Mouse (Mus musculus): ENCODE measurements at regions not wholly inside any gene's neighbourhood (a gene's known extent, or its start where the extent isn't known, plus 50 kb on each side); places are given as distances from the start of the nearest gene placed in this dataset.

- no peak overlapping the region for H3K4me2 ChIP-seq
- no peaks in the 10 kb centered on the region for H3K4me1 ChIP-seq
- no peaks in the 10 kb centered on the region for H3K27me3 ChIP-seq (replicated peaks)
- no peak overlapping the region for H3K27ac ChIP-seq
- ATAC-seq (replicated peaks): no peak
- no peak overlapping the region for H3K4me3 ChIP-seq
- H3K9ac ChIP-seq: no peak overlapping the region
- no peaks in the 10 kb centered on the region for H3K9me3 ChIP-seq
- no peaks in the 10 kb centered on the region for H3K36me3 ChIP-seq (replicated peaks)
- 88% methylated on average over 10 of the region's 10 CpGs for WGBS
These were observed 98.3 kb upstream of the Cpm start for GRCm38 (mm10) chr10:117530859-117531602.

DNA sequence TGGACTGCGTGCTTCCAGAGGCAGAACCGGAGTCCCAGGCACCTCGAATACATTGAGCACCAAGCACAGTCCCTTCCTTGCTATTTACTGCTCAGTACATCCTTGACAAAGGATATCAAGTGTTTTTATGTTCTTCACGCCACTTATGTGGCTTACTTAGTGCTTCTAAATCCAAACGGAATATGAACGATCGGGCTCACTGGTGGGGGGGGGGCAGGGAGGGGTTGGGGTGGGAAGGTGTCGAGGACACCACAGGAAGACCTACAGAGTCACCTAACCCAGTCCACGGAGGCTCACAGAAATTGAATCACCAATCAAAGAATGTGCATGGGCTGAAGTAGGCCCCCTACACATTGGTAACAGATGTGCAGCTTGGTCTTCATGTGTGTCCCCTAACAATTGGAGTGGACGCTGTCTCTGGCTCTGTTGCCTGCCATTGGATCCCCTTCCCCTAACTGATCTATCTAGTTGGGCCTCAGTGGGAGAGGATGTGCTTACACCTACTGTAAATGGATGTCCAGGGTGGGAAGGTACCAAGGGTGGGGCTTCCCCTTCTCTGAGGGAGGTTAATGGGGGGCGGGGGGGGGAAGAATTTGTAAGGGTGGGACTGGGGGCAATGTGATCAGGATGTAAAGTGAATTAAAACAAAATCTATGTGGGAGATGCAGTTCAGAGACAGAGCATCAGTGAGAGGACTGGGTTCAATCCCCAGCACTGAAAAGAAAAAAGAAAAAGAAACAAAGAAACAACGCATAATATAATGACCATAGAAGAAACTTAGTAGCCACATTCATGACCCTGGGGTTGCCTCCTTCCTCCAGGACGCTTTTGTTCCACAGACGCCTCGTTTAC lies 99.1 kb upstream of the Cpm start:
- no peaks in the 10 kb centered on the region for H3K4me1 ChIP-seq
- H3K27me3 ChIP-seq (replicated peaks): no peaks in the 10 kb centered on the region
- H3K4me3 ChIP-seq: no peak overlapping the region
- no peak for ATAC-seq (replicated peaks)
- 81% methylated on average over 15 of the region's 15 CpGs for WGBS
- H3K36me3 ChIP-seq (replicated peaks): no peaks in the 10 kb centered on the region
- H3K9ac ChIP-seq: no peak overlapping the region
- H3K27ac ChIP-seq: no peak overlapping the region
- no peak overlapping the region for H3K4me2 ChIP-seq
- no peaks in the 10 kb centered on the region for H3K9me3 ChIP-seq

GRCm38 (mm10) chr10:117529269-117530006 lies 99.9 kb upstream of the Cpm start:
- Histone ChIP-seq H3K9ac (no peak overlapping the region), H3K27ac (no peak overlapping the region), H3K4me1 (no peaks in the 10 kb centered on the region), H3K4me3 (no peak overlapping the region), H3K36me3 (replicated peaks) (no peaks in the 10 kb centered on the region), H3K27me3 (replicated peaks) (no peaks in the 10 kb centered on the region), H3K4me2 (no peak overlapping the region), H3K9me3 (no peaks in the 10 kb centered on the region)
- ATAC-seq (replicated peaks): no peak
- WGBS: 82% methylated on average over 7 of the region's 7 CpGs

DNA sequence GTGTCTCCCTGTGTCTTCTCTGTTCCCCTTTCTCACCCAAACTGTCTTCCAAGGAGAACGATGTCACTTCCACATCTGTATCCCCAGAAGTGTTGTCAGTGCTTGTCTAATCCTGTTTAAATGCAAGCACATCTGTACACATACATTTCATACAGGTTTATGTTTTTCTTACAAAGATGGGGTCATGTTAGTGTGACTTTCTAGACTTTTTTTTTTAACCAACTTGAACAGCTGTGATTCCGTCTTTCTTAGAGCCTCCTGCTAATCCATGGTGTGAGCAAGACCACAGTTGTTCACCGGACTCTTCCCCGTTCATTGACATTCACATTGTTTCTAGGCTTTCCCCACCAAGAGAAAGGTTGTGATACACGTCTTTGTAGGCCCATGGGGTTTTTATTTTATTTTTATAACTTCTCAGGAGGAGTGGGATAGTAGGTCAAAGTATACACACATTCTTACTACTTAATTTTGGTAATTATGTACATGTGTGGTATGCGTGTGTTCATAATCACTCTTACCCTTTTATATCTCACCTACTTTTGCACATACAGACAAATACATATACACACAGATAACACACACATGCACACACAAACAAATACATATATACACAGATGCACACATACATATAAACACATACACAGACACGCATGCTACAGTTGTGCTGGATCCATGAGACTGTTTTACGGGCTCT lies 100.6 kb upstream of the Cpm start:
- Histone ChIP-seq H3K4me3 (no peak overlapping the region), H3K4me2 (no peak overlapping the region), H3K9ac (no peak overlapping the region), H3K36me3 (replicated peaks) (no peaks in the 10 kb centered on the region), H3K9me3 (no peaks in the 10 kb centered on the region), H3K4me1 (no peaks in the 10 kb centered on the region), H3K27ac (no peak overlapping the region), H3K27me3 (replicated peaks) (no peaks in the 10 kb centered on the region)
- 84% methylated on average over 8 of the region's 8 CpGs for WGBS
- no peak for ATAC-seq (replicated peaks)

DNA sequence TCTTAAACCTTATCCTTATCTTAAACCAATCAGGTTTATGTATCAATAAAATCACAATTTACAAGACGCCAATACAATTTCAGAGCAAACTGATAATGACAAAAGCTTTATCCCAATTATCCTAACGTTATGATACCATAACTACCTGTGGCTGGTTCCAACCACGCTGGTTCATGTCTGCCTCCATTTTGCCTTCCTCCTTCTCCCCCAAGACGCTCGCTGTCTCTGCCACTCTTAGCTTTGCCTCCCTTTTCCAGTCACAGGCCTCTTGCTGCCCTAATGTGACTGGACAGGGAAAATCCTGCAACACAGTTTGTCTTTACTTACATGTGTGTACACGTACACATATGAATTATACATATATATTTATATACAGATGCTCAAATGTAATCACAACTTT lies 101.3 kb upstream of the Cpm start:
- Histone ChIP-seq H3K27me3 (replicated peaks) (no peaks in the 10 kb centered on the region), H3K4me3 (no peak overlapping the region), H3K9ac (no peak overlapping the region), H3K36me3 (replicated peaks) (no peaks in the 10 kb centered on the region), H3K4me2 (no peak overlapping the region), H3K4me1 (no peaks in the 10 kb centered on the region), H3K9me3 (no peaks in the 10 kb centered on the region), H3K27ac (no peak overlapping the region)
- WGBS: 89% methylated on average over 6 of the region's 6 CpGs
- ATAC-seq (replicated peaks): no peak

DNA sequence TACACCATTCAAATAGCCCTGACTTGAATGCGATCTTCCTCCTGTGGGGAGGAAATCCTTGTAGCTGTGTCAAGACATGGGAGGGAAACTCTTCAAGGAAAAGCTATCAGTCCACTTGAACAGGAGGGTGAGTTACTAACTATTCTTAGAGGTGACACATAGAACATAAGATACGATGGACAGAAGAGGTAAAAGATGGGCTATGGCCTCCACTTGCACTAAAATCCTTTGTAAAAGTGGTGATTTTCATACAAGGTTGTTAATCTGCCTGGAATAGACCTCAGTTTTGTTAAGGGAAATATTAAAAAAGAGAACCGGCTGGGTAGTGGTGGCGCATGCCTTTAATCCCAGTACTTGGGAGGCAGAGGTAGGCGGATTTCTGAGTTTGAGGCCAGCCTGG lies 102.1 kb upstream of the Cpm start:
- Histone ChIP-seq H3K9ac (no peak overlapping the region), H3K9me3 (no peaks in the 10 kb centered on the region), H3K4me1 (no peaks in the 10 kb centered on the region), H3K27me3 (replicated peaks) (no peaks in the 10 kb centered on the region), H3K27ac (no peak overlapping the region), H3K4me3 (no peak overlapping the region), H3K36me3 (replicated peaks) (no peaks in the 10 kb centered on the region), H3K4me2 (no peak overlapping the region)
- 90% methylated on average over 5 of the region's 5 CpGs for WGBS
- ATAC-seq (replicated peaks): no peak

DNA sequence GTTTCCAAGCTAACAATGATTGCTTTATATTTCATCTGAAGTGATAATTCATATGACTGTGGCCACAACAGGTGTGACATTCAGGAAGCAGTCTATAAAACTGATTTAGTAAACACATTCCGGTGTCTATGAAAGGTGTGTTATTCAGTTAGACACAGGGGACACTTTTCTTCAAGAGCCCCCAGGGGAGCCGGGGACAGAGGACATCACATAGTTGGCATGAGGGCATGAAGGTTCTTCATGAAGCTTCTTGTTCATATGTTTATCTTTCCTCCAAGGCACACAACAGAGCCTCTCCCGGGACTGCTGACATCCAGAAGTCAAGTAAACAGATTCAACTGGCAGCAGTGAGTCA lies 102.5 kb upstream of the Cpm start:
- no peaks in the 10 kb centered on the region for H3K4me1 ChIP-seq
- no peak for ATAC-seq (replicated peaks)
- H3K27me3 ChIP-seq (replicated peaks): no peaks in the 10 kb centered on the region
- WGBS: 89% methylated on average over 3 of the region's 3 CpGs
- H3K36me3 ChIP-seq (replicated peaks): no peaks in the 10 kb centered on the region
- no peak overlapping the region for H3K4me3 ChIP-seq
- no peaks in the 10 kb centered on the region for H3K9me3 ChIP-seq
- H3K27ac ChIP-seq: no peak overlapping the region
- no peak overlapping the region for H3K9ac ChIP-seq
- no peak overlapping the region for H3K4me2 ChIP-seq

DNA sequence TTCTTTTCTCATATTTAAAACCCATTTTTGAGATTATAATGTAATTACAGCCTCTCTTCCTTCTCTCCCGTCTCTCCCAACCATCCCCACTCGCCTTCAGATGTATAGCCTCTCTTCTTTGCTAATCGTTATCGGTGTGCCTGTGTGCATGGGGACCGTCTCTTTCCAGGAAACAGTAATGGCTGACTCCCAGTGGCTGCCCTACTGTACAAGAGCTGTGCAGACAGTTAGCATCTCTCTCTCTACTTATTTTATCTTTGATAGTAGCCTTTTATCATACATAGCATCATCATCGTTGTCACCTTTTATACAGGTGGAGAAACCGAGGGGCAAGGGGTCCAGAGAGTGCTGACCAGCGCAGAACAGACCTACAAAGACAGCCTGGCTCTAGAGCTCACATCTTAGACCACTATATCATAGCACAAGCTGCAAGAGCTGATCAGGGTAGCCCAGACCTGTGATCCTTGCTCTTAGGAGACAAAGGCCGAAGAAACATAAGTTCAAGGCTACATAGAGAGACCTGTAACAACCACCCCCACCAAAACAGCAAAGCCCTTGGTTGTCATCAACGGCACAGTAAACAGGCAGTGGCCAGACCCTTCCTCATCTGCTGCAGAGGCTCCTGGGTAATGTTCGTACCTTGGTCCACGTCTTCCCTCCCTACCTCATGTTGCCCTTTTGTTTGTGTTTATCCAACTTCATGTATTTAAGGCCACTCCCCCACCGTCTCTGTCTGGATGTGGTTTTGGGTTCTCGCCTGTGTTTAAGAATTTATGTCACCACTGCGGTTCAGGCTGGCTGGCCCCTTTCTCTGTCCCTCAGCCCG lies 103.1 kb upstream of the Cpm start:
- Histone ChIP-seq H3K4me3 (no peak overlapping the region), H3K27me3 (replicated peaks) (no peaks in the 10 kb centered on the region), H3K9me3 (no peaks in the 10 kb centered on the region), H3K27ac (no peak overlapping the region), H3K36me3 (replicated peaks) (no peaks in the 10 kb centered on the region), H3K4me2 (no peak overlapping the region), H3K4me1 (no peaks in the 10 kb centered on the region), H3K9ac (no peak overlapping the region)
- ATAC-seq (replicated peaks): no peak
- 86% methylated on average over 16 of the region's 16 CpGs for WGBS

DNA sequence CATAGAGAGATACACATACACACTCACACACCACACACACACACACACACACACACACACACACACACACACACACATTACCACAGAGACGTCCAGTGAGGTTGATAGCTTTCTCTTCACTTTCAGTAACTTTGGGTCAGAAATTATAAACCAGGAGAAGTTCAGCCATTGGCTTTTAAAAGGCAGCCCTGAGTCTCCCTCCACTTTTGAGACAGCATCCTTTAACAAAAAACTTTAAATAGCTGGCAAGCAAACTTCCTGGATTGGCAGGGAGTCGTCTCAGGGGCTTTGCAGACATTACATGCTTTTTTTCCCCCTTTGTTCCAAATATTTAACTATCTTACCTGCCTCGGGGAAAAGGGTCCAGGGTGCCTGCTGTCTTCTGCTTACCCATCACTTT lies 103.7 kb upstream of the Cpm start:
- ATAC-seq (replicated peaks): no peak
- no peaks in the 10 kb centered on the region for H3K4me1 ChIP-seq
- 61% methylated on average over 3 of the region's 3 CpGs for WGBS
- H3K4me3 ChIP-seq: no peak overlapping the region
- H3K9me3 ChIP-seq: no peaks in the 10 kb centered on the region
- H3K27ac ChIP-seq: no peak overlapping the region
- H3K36me3 ChIP-seq (replicated peaks): no peaks in the 10 kb centered on the region
- no peak overlapping the region for H3K9ac ChIP-seq
- no peak overlapping the region for H3K4me2 ChIP-seq
- no peaks in the 10 kb centered on the region for H3K27me3 ChIP-seq (replicated peaks)

- Histone ChIP-seq H3K4me2 (no peak overlapping the region), H3K9ac (no peak overlapping the region), H3K27ac (no peak overlapping the region), H3K27me3 (replicated peaks) (no peaks in the 10 kb centered on the region), H3K4me1 (no peaks in the 10 kb centered on the region), H3K9me3 (no peaks in the 10 kb centered on the region), H3K4me3 (no peak overlapping the region), H3K36me3 (replicated peaks) (no peaks in the 10 kb centered on the region)
- 77% methylated on average over 8 of the region's 8 CpGs for WGBS
- ATAC-seq (replicated peaks): no peak
These were observed 104.3 kb upstream of the Cpm start for GRCm38 (mm10) chr10:117524926-117525565.

GRCm38 (mm10) chr10:117524101-117524500 lies 105.2 kb upstream of the Cpm start:
- no peaks in the 10 kb centered on the region for H3K27me3 ChIP-seq (replicated peaks)
- H3K27ac ChIP-seq: no peak overlapping the region
- no peaks in the 10 kb centered on the region for H3K36me3 ChIP-seq (replicated peaks)
- no peaks in the 10 kb centered on the region for H3K9me3 ChIP-seq
- no peaks in the 10 kb centered on the region for H3K4me1 ChIP-seq
- no peak overlapping the region for H3K4me3 ChIP-seq
- 83% methylated on average over 7 of the region's 7 CpGs for WGBS
- ATAC-seq (replicated peaks): no peak
- no peak overlapping the region for H3K4me2 ChIP-seq
- no peak overlapping the region for H3K9ac ChIP-seq

All from midbrain, embryonic 15.5 days (tissue).